Mouse (Mus musculus): ENCODE measurements around the gene Tmem107.

The Tmem107 gene

GRCm38 (mm10) chr11:69059357-69059974 is 11.1 kb upstream of the Tmem107 start, which contains the start of gene Borcs6:
Gene Borcs6, plus strand, starts transcription at chr11:69059717.
- peak; percentile 93 to 97 for DNase-seq (ENCODE audit: low spot score in 2 of 2)

GRCm38 (mm10) chr11:69059975-69060411 is 10.6 kb upstream of the Tmem107 start:
- no peak for DNase-seq (ENCODE audit: low spot score in 2 of 2)

- DNase-seq (ENCODE audit: low spot score in 2 of 2): no peak
These were observed 10.0 kb upstream of the Tmem107 start for GRCm38 (mm10) chr11:69060448-69061254.

- DNase-seq (ENCODE audit: low spot score in 2 of 2): no peak
These were observed 9.2 kb upstream of the Tmem107 start for GRCm38 (mm10) chr11:69061255-69061912.

- peak in 1 of 2 experiments; percentile 82 for DNase-seq (ENCODE audit: low spot score in 2 of 2)
These were observed 8.3 kb upstream of the Tmem107 start for GRCm38 (mm10) chr11:69062194-69062760.

- peak; percentile 91 to 96 for DNase-seq (ENCODE audit: low spot score in 2 of 2)
These were observed 7.8 kb upstream of the Tmem107 start for GRCm38 (mm10) chr11:69062761-69063224.

- peak in 1 of 2 experiments; percentile 72 for DNase-seq (ENCODE audit: low spot score in 2 of 2)
These were observed 7.0 kb upstream of the Tmem107 start for GRCm38 (mm10) chr11:69063413-69064201.

- no peak for DNase-seq (ENCODE audit: low spot score in 2 of 2)
These were observed 6.1 kb upstream of the Tmem107 start for GRCm38 (mm10) chr11:69064259-69065133.

- DNase-seq (ENCODE audit: low spot score in 2 of 2): no peak
These were observed 5.1 kb upstream of the Tmem107 start for GRCm38 (mm10) chr11:69065394-69065925.

- DNase-seq (ENCODE audit: low spot score in 2 of 2): no peak
These were observed 4.3 kb upstream of the Tmem107 start for GRCm38 (mm10) chr11:69066163-69066861.

- peak in 1 of 2 experiments; percentile 89 for DNase-seq (ENCODE audit: low spot score in 2 of 2)
These were observed 3.6 kb upstream of the Tmem107 start for GRCm38 (mm10) chr11:69066956-69067355.

- DNase-seq (ENCODE audit: low spot score in 2 of 2): no peak
These were observed 3.0 kb upstream of the Tmem107 start for GRCm38 (mm10) chr11:69067601-69068000.

- no peak for DNase-seq (ENCODE audit: low spot score in 2 of 2)
These were observed 513 bp upstream of the Tmem107 start for GRCm38 (mm10) chr11:69070093-69070492.

GRCm38 (mm10) chr11:69071262-69071661 is 656 bp downstream of the Tmem107 start:
- no peak for DNase-seq (ENCODE audit: low spot score in 2 of 2)

- no peak for DNase-seq (ENCODE audit: low spot score in 2 of 2)
These were observed 1.6 kb downstream of the Tmem107 start for GRCm38 (mm10) chr11:69072234-69072633.

- no peak for DNase-seq (ENCODE audit: low spot score in 2 of 2)
These were observed 2.1 kb downstream of the Tmem107 start for GRCm38 (mm10) chr11:69072666-69073064.

GRCm38 (mm10) chr11:69073065-69073888 is 2.7 kb downstream of the Tmem107 start:
- DNase-seq (ENCODE audit: low spot score in 2 of 2): peak; percentile 68 to 78

Data from frontal cortex, postnatal 14 days (tissue).